Mouse (Mus musculus): ENCODE data around the gene Rbfox1. TPM values are rescaled to one million over a fixed set of nuclear protein-coding genes. Genes with fewer than 3 reads are reported as not detected.
A peak's percentile ranks its signal among the peaks of the same experiment; 100 is the strongest.

Gene Rbfox1
- total RNA-seq, 2 experiments from 2014 or later, result 410 to 420 TPM

DNA sequence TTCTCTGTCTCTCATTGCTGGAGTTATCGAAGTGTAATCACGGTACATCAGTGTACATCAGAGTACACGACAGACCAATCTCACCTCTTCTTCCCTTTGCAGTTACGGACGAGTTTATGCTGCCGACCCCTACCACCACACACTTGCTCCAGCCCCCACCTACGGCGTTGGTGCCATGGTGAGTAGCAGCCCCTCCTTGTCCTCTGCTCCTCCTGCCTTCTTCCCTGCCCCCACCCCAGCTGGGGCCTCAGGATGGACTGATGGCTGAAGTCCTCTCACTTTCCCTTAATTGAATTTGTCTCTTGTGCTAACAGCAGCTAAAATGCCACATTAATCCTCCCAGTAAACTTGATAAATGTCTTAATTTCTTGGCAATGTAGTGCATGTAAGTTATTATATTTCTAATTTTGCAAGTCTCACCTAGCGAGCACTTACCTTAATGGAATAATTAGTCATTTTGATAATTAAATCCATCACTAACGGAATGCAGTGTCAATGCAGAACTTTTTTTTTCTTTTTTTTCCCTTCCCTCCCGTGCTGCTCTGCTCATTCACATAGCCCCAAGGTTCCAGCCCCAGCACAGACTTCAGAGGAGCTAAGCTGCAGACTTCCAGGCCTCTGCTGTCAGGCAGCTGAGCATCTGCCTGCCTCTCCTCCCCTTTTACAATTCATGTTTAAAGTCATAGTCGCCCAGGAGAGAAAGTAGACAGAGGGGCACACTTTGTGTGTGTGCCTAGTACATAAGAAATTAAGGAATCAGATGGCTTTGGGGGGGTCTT lies 1522.9 kb downstream of the Rbfox1 start:
- DNase-seq, result no peak

DNA sequence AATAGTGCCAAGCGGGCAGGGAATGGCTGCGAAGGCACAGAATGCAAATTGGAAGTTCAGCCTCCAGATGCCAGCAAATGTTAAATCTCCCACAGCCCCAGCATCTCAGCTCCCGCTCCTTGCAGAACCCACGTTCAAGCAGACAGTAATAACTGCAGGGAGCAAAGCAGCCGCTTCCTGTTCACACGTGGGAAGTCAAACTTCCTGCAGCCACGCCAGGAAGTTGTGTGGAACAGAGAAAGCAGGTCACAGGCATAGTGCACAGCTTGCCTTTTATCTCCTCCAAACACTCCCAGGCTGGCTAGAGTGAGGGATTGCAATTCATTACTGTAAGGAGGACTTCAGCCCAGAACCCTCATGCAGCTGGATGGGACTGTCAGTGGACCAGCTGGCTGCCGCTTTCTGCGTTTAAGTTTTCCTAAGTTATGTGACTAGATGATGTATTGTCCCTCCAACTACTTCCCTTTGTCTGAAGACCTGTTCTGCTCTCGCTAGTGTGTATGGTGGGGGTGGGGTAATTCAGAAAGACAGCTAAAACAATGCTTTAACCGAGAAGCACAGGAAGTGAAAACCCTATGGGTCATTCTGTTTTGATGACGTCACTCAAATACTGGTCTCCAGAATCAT lies 1534.6 kb downstream of the Rbfox1 start:
- DNase-seq, result peak; percentile 10 to 38

DNA sequence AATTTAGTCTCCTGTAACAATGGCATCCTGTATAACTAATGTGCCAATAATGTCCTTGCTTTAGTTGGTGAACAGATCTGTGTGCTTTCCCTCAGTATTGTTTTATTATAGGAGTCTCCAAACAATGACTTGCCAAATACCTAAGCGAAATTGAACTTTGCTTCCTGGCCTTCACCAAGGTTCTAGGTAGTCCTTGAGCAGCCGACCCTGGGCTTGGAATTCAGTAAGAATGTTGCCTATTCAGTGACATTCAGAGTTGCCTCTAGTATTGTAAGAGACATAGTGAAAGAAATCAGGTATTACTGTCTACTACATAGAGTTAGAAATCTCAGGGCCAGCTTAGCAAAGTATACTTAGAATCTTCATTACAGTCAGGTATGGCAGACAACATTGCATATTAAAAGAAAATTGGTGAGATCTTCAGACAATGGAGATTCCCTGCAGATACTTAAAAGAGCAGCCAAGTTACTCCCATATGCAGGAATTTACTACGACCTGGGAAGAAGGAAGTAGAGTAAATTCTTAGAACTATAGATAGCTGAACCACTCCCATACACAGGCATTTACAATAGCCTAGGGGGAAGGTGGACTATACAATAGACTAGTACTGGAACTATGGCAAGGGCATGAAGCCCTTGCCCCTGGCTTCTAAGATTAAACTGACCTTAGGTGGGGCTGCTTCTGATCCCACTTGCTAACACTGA lies 1540.4 kb downstream of the Rbfox1 start:
- DNase-seq, result no peak

GRCm38 (mm10) chr16:7433296-7433695 lies 1548.1 kb downstream of the Rbfox1 start:
- DNase-seq, result no peak

- DNase-seq, result no peak
These were observed 1561.7 kb downstream of the Rbfox1 start for GRCm38 (mm10) chr16:7446791-7447290.

DNA sequence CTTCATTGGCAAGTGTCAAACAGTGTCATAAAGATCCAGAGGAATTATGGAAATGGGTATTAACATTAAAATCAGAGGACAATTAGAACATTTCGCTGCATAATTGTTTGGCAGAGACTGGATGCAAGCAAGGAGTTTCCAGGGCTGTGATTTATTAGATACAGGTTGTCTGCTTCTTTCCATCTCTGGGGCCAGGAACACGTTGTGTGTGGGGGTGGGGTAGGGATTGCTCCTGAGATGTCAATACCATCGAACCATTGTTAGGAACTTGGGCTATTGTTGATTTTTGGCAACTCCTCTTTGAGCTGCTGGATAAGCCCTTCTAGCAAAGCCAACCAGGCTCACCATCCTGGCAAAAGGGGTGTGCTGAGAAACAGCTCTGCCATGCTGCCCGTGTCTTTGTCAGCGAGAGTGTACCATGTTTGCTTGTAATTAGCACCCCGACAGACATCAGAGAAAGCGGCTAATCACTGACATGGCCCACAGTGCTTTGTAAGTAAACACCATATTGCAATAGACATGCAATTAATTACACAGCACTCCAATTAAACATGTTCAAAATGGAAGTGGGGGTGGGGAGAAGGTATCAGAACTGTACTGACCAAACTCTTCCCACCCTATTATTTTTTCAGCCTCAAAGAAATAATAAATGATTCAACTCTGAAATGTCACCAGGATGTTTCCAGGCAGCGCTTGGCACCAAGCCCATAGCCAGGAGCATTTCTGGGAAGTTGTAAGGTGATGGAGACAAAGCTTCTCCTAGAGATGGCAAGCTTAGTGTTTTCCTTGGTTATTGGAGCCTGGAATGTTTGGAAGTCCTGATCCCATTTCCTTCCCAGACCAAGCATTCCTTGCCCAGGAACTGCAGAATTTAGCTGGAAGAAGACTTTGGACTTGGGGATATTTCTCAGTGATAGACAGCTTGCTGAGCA lies 1562.8 kb downstream of the Rbfox1 start:
- no peak for DNase-seq

- peak in 1 of 2 experiments; percentile 5 for DNase-seq
These were observed 1566.0 kb downstream of the Rbfox1 start for GRCm38 (mm10) chr16:7451193-7451592.

- DNase-seq, result no peak
These were observed 1572.4 kb downstream of the Rbfox1 start for GRCm38 (mm10) chr16:7457571-7457970.
